Mouse (Mus musculus) adrenal gland, postnatal 4 days (tissue): ENCODE measurements at regions not wholly inside any gene's neighbourhood (a gene's known extent, or its start where the extent isn't known, plus 50 kb on each side); places are given as distances from the start of the nearest gene placed in this dataset.

ENCODE experiments used
- DNase-seq, 2 experiments: peaks; one replicate each; pipeline ENCODE4 v3.0.0; 2021 to 2022; ENCODE audit warnings: low spot score in 2 of 2, mixed read lengths in 2 of 2

- DNase-seq: no peak
Observed at GRCm38 (mm10) chr16:77461459-77461858, 140.4 kb downstream of the Gm11146 start.

DNA sequence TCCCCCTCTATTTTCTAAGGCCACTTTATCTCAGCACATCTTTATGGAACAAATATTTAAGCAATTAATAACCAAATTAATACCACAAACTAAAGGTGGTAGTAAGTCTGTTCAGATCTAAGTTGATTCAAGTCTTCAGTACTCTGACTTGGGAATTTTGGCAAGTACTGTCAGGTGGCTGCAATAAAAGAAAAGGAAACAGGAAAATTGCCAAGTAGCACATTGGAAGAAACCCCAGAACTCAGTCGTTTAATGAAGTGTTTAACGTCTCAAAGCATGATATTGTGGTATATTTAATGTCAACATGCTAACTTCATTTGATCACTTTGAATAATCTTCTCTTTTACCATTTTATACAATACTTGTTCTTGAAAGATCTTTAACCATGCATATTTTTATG, 142.2 kb downstream of the Gm11146 start:
- DNase-seq: no peak

GRCm38 (mm10) chr16:77444647-77445046, 157.2 kb downstream of the Gm11146 start:
- no peak for DNase-seq

DNA sequence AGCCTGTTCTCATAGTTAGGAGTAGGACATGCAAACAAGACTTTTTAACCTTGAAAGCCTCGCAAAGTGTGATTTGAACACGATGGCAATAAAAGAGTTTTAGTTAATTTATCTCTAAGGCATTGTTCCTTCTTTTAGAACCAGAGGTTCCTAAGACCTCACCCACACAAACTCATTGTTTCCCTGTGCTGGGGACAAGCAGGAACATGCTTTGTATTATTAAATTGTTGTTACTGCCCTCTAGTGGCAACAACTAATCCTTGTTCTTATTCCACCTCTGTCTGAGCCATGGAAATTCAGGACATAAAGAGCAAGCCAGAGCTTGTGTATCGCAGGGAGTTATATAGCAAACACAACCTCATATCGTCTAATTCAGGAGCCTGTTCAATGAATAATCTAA, 157.9 kb downstream of the Gm11146 start:
- no peak for DNase-seq

DNA sequence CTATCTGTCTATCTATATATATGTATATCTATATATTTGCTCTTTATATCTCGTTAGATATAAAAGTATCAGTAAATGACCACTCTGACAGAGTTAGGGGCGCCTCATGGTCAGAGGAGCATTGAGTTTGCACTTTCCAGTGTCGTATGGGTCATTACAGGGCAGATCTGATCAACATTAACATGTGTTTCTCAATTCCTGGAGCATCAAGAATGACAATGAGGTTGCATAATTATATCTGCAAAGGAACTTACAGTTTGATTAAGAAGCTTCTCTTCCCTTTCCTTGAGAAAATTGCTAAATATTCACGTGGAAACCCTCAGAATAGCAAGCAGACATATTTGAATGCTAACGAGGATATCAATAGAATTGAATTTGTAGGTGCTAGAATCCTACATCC, 158.6 kb downstream of the Gm11146 start:
- DNase-seq: no peak

GRCm38 (mm10) chr16:77442866-77443265, 159.0 kb downstream of the Gm11146 start:
- DNase-seq: no peak

DNA sequence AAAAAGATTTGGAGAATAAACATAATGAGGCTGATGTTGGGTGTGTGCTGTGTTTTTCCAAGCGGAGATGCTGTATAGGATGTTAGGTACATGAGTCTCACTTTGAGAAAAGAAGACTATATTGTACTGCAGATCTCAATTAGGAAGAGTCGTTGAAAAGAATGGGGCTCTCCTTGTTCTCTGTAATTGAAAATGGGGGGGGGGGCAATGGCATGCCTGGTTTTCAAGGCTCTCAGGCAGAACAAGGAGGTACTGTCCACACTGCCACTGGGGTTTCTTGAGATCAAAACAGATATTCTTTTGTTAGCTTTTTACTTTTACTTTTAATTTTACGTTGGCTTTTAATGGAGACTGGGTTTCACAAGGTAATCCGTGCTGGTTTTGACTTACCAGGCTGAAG, 170.5 kb downstream of the Gm11146 start:
- DNase-seq: no peak

DNA sequence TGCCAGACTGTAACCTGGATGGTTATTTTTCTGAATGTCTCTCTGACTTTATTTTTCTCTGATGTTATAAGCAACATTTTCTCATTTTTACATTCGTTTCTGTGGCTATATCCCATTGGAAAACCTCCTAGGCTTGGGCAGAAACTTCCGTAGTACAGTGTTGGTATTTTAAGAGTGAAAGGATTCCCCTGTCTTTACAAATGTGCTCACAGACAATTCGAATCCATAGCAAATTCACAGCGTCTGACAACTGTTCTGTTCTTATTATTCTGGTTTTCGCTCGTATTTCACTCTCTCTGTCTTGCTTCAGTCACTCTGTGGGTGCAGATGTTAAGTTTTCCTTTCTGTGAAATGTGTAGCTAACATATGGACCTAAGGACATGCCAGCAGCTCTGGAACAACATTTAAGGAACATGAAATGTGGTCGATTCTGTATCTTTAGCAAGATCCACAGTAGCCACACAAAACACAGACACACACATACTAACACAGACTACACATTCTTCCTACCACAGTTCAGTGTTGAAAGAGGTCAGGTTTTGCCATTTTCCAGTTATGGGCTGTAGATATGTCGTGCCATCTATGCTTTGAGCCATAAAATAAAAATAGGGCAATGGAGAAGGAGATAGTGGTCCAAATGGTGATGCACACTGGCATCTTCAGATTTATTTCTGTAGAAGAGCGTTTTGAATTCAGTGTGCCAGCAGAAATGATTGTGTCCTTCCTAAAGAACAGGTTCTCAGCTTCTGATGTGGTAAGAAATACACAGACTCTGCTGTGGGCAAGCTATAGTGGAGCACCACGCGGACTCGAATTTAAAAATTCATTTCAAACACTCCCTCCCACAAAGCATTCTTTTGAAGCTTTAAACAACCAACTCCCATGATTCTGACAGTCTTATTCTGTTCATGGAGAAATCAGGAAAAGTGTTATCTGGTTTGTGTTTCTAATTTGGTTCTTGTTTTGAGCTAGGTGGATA, 179.2 kb downstream of the Gm11146 start:
- DNase-seq: no peak

DNA sequence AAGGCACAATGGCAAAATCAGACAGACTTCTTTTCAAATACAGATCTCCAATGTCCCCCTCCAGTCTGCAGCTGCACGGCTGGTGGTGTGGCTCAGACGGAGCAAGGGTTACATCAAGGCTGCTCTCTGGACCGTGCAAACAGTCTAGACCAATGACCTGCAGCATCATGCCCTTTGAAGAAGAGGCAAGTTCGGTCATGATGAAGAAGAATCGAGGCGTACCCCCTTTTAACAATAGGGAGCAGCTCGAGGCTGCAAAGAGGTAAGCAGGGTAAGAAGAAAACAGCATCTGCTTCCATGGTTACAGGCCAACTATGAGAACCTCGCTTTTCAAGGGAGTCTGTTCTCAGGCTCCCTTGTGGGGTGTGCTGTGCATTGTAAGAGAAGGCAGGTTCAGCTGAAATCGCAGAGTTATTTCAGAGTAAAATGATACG, 180.3 kb downstream of the Gm11146 start:
- no peak for DNase-seq

DNA sequence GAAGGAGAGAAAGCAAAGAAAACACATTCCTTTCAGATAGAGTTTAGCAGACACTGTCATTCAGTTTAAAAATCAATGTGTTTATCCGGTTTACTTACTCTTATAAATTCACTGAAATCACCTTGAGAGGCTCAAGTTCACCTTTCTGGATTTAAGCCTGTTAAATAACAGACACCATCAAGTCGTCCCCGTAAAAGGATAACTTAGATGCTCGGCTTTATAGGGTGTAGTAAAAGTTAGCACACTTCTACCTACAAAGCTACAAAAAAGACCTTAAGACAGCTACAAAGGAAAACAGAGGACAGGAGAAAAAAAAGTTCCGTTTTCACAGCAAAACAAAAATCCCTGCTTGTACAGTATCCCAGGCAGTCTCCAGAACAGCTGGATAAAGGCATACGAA, 180.9 kb downstream of the Gm11146 start:
- DNase-seq: no peak

DNA sequence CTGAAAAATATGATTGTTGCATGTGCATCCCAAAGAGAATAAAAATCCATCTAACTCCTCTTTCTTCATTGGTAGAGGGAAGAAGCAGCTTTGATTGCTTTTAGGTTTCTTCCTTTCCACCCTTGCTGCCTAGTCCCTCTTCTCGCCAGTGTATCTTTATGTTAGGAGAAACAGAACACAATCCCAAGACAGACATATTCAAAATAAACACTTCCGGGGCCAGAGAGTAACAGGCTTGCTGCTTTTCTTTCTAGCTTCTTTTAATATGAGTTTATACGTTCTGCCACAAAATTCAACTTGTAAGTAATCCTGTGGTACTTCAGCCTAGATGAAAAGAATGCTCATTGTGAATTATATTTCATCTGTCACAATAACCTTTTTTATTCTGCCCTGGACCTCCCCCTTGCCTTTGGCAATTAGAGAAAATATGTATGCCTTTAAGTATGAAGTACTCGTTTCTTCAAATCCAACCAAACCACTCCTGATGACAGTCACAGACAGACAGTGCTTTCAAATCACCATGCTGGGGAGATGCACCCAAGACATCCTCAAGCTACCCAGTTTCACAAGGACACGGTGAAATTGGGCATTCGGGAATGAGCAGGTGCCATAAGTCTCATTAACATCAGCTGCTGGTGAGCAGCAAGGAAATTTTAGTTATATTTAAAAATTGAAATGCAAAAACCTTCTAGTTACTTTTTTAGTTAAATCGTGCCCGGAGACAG, 181.6 kb downstream of the Gm11146 start:
- DNase-seq: no peak

DNA sequence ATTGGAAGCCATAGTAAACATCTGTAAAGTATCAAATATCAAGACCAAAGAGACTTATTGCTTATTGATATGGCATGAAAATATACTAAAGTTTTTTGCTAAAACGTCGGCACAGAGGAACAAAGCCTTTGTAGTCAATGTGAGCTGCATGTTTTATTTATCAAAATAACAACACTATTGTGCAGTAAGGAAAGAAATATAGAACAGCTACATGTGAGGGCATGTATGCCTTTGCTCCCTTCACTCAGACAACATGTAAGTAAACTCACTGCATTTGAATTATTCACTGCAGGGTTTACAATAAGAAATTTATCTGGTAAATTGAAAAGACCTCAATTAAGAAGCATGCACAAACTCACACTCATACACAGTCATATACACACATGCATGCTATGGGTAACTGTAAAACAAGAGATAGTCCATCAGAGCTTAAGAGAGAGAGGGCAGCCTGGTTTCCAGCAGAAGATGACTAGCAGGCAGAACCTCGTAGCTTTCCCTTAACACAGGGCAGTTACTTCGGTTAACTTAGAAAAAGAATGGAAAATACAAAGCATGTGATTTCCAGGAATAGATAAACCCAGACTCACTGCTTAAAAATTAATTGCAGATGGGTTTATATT, 182.7 kb downstream of the Gm11146 start:
- no peak for DNase-seq

DNA sequence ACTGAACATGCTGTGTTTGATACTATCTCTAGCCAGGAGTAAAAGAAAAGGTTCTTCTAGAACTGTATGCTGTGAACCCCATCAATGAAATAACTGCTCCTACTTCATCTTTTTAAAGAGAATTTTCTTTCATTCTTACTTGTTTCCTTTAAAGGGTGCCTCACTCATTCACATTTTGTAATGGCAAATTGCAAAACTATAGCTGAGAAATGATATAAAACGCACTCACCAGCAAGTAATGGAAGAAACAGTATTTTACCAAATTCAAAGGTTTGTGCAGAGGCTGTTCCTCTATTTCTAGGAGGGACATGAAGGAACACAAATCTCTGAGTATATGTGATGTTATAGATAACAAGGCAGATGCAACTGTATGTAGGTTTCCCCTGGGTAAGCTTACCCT, 183.4 kb downstream of the Gm11146 start:
- DNase-seq: no peak

GRCm38 (mm10) chr16:77417791-77418190, 184.1 kb downstream of the Gm11146 start:
- DNase-seq: no peak

DNA sequence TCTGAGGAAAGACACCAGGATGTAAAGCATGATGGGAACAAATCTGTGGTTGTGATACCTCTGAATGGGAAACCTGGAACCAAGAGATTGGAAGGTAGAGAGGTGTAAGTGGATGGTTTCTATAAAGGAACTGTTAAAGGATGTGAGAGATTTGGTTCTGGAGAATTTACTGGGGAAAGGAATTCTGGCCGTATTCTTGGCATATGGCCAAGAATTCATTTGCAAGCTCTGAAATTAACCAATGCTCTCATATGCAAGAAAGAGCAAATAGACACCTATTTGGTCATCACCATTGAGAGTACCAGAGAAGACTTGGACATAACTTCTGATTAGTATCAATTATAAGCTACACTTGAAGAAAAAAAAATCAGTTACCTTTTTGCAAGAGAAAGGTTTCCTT, 187.3 kb downstream of the Gm11146 start:
- no peak for DNase-seq

- DNase-seq: no peak
Observed at GRCm38 (mm10) chr16:77409168-77409567, 192.7 kb downstream of the Gm11146 start.

GRCm38 (mm10) chr16:77406999-77407398, 194.9 kb downstream of the Gm11146 start:
- DNase-seq: no peak

GRCm38 (mm10) chr16:77405859-77406258, 196.0 kb downstream of the Gm11146 start:
- no peak for DNase-seq

DNA sequence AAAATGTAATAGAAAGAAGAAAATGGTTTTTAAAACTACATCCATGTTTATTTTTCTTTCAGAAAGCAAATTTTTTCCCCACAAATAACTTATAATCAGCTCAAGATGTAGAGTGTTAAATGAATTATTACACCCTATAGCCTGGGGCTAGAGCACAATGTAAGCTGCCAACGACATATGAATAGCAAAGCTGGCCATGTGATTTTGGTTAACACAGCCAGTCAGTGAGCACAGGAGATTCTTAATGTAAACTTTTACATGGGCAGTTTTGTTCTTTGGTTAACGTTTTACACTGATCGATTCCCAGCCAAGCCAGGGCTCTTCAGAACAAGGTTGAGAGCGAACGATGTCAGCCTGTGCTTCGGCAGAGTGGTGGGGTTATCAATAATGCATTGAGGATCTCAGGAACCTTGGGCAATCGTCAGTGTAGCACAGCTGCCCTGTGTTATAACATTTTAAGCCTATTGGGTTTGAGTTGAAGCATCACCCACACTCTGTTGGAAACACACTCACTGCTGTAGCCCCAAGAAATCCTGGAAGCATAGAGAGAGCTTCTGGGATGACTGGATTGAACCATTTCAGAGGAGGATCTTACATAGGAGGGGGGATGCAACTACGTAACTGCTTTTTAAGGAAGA, 196.6 kb downstream of the Gm11146 start:
- no peak for DNase-seq

- DNase-seq: no peak
Observed at GRCm38 (mm10) chr16:77402711-77403280, 199.1 kb downstream of the Gm11146 start.
